Mouse (Mus musculus): ENCODE results near the gene Dpep3. TPM values are rescaled to one million over a fixed set of nuclear protein-coding genes. Genes with fewer than 3 reads are reported as not detected.

Gene Dpep3
- polyA plus RNA-seq (2014; fragmentation: Illumina TruSeq; extraction: RNeasy Lipid Tissue Mini Kit (QIAGEN cat#74804); ENCODE audit: low read depth, low replicate concordance), result not detected

DNA sequence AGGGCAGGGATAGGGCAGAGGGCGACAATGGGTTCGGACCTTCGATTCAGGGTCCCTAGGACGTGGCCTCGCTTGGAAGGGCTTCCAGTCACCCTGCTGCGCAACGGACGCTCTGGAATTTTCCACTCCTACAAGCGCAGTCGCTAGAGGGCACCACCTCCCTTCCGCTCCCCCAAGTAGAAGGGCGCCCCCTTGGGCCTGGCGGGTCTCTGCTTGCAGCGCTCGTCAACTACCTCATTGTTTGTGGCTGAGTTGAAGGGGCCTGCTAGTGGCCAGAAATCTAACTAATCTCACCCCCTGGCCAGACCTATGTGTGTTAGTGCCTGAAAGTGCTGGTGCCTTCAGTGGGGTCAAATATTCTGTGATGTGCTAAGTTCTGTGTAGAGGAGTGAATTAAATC, at the start of gene Dpep3:
Gene Dpep3, minus strand, starts transcription at position 105 of the 400 bp plus-strand sequence.

DNA sequence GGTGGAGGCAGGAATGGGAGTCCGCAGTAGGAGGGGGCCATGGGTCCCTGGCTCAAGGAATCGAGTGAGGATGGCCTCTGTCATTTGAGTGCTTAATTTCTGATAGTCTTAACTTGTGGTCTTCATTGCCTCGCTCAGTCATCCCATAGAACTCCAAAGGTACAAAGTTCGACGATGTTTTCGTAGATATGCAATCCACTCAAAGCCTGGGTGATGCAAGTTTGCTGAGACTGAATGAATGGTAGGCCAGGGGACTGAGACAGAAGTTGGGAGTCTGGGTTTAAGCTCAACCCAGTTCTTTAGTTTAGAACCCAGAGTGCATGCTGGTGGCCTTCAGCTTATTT, 32.4 kb upstream of the Dpep3 start, which contains the start of gene Ddx28:
Gene Ddx28, minus strand, starts transcription at position 240 of the 344 bp plus-strand sequence.

DNA sequence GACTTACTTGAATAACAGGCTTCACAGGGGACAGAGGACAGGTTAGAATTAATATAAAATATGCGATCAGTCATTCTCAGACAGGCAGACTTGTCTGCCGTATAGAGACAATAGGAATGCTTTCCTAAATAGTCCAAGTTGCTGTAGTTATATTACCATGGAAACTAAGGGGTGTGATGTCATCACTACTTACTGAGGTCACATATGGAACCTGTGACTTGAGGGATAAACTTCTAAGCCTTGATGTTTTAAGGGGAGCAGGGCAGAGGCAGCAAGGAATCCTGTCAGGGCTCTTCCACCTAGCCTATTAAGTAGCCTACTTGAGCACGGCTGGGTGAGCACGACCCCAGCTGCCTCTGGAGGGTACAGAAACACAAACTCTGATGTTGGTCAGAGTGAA, 26.6 kb upstream of the Dpep3 start, which contains the start of gene Dpep2nb:
Gene Dpep2nb, minus strand, starts transcription at position 101 of the 400 bp plus-strand sequence.

GRCm38 (mm10) chr8:105990856-105991387, 11.7 kb upstream of the Dpep3 start, which contains the start of gene Dus2:
TSS of gene Dus2 (plus strand) at chr8:105991337.

DNA sequence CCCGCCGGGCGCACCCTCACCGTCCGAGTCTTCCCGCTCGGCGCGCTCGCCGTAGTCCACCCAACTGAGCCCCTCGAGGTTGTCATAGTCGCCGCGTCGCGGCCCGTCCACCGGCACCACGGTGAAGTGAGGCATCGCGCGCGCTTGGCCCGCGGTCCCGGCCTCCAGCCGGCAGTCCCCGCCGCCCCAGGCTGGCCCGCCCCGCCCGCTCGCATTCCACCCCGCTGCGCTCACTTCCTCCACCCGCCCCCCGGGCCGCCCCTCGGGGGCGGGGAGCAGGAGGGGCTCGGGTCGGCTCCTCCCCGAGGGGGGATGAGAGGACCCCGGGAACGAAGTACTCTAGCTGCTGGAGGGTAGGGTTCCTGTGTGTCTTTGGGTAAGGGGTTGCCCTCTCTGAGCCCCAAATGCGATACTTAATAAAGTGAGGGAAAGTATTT, 13.3 kb downstream of the Dpep3 start, which contains the start of gene Slc12a4:
Gene Slc12a4, minus strand, starts transcription at position 193 of the 437 bp plus-strand sequence.

DNA sequence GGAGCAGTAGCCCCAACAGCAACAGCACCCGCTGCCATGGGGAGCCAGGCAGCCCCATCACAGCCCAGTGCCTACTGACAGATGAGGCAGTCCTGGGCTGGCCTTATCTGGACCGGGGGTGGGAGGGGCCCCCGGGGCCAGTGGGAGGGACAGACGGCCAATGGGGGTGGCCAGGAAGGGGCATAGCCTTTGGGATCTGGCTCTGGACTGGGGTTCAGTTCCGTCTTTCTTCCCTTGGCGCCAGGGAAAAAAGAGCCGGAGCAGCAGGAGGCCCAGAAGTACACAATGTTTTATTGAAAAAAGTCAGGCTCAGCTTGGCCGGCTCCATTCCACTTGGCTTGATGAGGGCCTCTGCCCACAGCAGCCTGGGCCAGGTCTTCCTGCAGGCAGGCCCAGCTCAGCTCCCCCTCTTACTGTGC, 35.9 kb downstream of the Dpep3 start, which contains the start of gene Lcat:
Gene Lcat, minus strand, starts transcription at position 62 of the 419 bp plus-strand sequence.

DNA sequence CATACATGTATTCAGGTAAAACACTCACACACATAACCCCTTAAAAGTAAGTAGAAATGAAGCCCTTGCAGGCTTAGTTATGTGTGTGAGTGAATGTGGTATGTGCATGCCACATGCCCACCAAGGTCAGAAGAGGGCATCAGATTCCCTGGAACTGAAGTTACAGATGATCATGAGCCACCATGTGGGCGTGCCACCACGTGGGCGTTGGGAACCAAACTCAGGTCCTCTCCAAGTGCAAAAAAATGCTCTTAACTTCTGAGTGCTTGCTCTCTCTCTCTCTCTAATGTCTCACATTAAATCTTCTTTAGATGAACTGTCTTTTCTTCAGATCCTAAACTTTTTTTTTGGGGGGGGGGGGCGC, 40.9 kb downstream of the Dpep3 start, which contains the start of gene Psmb10:
Gene Psmb10, minus strand, starts transcription at position 139 of the 364 bp plus-strand sequence.

GRCm38 (mm10) chr8:105933762-105934161, 45.5 kb downstream of the Dpep3 start, which contains the start of gene Ctrl:
TSS of gene Ctrl (minus strand) at chr8:105933862.

Other genes with a start within 250 kb of the Dpep3 start
- 0.16 TPM for gene Gfod2, start 220.8 kb downstream of the Dpep3 start, polyA plus RNA-seq (2014; fragmentation: Illumina TruSeq; extraction: RNeasy Lipid Tissue Mini Kit (QIAGEN cat#74804); ENCODE audit: low read depth, low replicate concordance)
- gene Ranbp10, start 152.1 kb downstream of the Dpep3 start, polyA plus RNA-seq (2014; fragmentation: Illumina TruSeq; extraction: RNeasy Lipid Tissue Mini Kit (QIAGEN cat#74804); ENCODE audit: low read depth, low replicate concordance), result 6.4 TPM
- gene Tsnaxip1, start 151.7 kb downstream of the Dpep3 start, polyA plus RNA-seq (2014; fragmentation: Illumina TruSeq; extraction: RNeasy Lipid Tissue Mini Kit (QIAGEN cat#74804); ENCODE audit: low read depth, low replicate concordance), result not detected
- gene Cenpt, start 126.2 kb downstream of the Dpep3 start, polyA plus RNA-seq (2014; fragmentation: Illumina TruSeq; extraction: RNeasy Lipid Tissue Mini Kit (QIAGEN cat#74804); ENCODE audit: low read depth, low replicate concordance), result 0.76 TPM
- 8.3 TPM for gene Thap11, start 124.3 kb downstream of the Dpep3 start, polyA plus RNA-seq (2014; fragmentation: Illumina TruSeq; extraction: RNeasy Lipid Tissue Mini Kit (QIAGEN cat#74804); ENCODE audit: low read depth, low replicate concordance)
- 47.5 TPM for gene Nutf2, start 118.8 kb downstream of the Dpep3 start, polyA plus RNA-seq (2014; fragmentation: Illumina TruSeq; extraction: RNeasy Lipid Tissue Mini Kit (QIAGEN cat#74804); ENCODE audit: low read depth, low replicate concordance)
- gene Edc4, start 98.5 kb downstream of the Dpep3 start, polyA plus RNA-seq (2014; fragmentation: Illumina TruSeq; extraction: RNeasy Lipid Tissue Mini Kit (QIAGEN cat#74804); ENCODE audit: low read depth, low replicate concordance), result 1.4 TPM
- gene Nrn1l, start 85.9 kb downstream of the Dpep3 start, polyA plus RNA-seq (2014; fragmentation: Illumina TruSeq; extraction: RNeasy Lipid Tissue Mini Kit (QIAGEN cat#74804); ENCODE audit: low read depth, low replicate concordance), result not detected
- gene Pskh1, start 79.0 kb downstream of the Dpep3 start, polyA plus RNA-seq (2014; fragmentation: Illumina TruSeq; extraction: RNeasy Lipid Tissue Mini Kit (QIAGEN cat#74804); ENCODE audit: low read depth, low replicate concordance), result 2.6 TPM
- 1.5 TPM for gene Ctrl, start 45.6 kb downstream of the Dpep3 start, polyA plus RNA-seq (2014; fragmentation: Illumina TruSeq; extraction: RNeasy Lipid Tissue Mini Kit (QIAGEN cat#74804); ENCODE audit: low read depth, low replicate concordance)
- gene Psmb10, start 41.0 kb downstream of the Dpep3 start, polyA plus RNA-seq (2014; fragmentation: Illumina TruSeq; extraction: RNeasy Lipid Tissue Mini Kit (QIAGEN cat#74804); ENCODE audit: low read depth, low replicate concordance), result 1.7 TPM
- not detected for gene Lcat, start 36.0 kb downstream of the Dpep3 start, polyA plus RNA-seq (2014; fragmentation: Illumina TruSeq; extraction: RNeasy Lipid Tissue Mini Kit (QIAGEN cat#74804); ENCODE audit: low read depth, low replicate concordance)
- gene Slc12a4, start 13.3 kb downstream of the Dpep3 start, polyA plus RNA-seq (2014; fragmentation: Illumina TruSeq; extraction: RNeasy Lipid Tissue Mini Kit (QIAGEN cat#74804); ENCODE audit: low read depth, low replicate concordance), result 1.7 TPM
- 1.1 TPM for gene Dus2, start 11.9 kb upstream of the Dpep3 start, polyA plus RNA-seq (2014; fragmentation: Illumina TruSeq; extraction: RNeasy Lipid Tissue Mini Kit (QIAGEN cat#74804); ENCODE audit: low read depth, low replicate concordance)
- not detected for gene Dpep2nb, start 26.5 kb upstream of the Dpep3 start, polyA plus RNA-seq (2014; fragmentation: Illumina TruSeq; extraction: RNeasy Lipid Tissue Mini Kit (QIAGEN cat#74804); ENCODE audit: low read depth, low replicate concordance)
- gene Ddx28, start 32.5 kb upstream of the Dpep3 start, polyA plus RNA-seq (2014; fragmentation: Illumina TruSeq; extraction: RNeasy Lipid Tissue Mini Kit (QIAGEN cat#74804); ENCODE audit: low read depth, low replicate concordance), result 1.5 TPM
- 87.4 TPM for gene Nfatc3, start 79.4 kb upstream of the Dpep3 start, polyA plus RNA-seq (2014; fragmentation: Illumina TruSeq; extraction: RNeasy Lipid Tissue Mini Kit (QIAGEN cat#74804); ENCODE audit: low read depth, low replicate concordance)
- gene Esrp2, start 157.5 kb upstream of the Dpep3 start, polyA plus RNA-seq (2014; fragmentation: Illumina TruSeq; extraction: RNeasy Lipid Tissue Mini Kit (QIAGEN cat#74804); ENCODE audit: low read depth, low replicate concordance), result 15.3 TPM
- 2.3 TPM for gene Pla2g15, start 171.0 kb upstream of the Dpep3 start, polyA plus RNA-seq (2014; fragmentation: Illumina TruSeq; extraction: RNeasy Lipid Tissue Mini Kit (QIAGEN cat#74804); ENCODE audit: low read depth, low replicate concordance)
- 9.0 TPM for gene Slc7a6, start 189.4 kb upstream of the Dpep3 start, polyA plus RNA-seq (2014; fragmentation: Illumina TruSeq; extraction: RNeasy Lipid Tissue Mini Kit (QIAGEN cat#74804); ENCODE audit: low read depth, low replicate concordance)
- 37.0 TPM for gene Slc7a6os, start 231.5 kb upstream of the Dpep3 start, polyA plus RNA-seq (2014; fragmentation: Illumina TruSeq; extraction: RNeasy Lipid Tissue Mini Kit (QIAGEN cat#74804); ENCODE audit: low read depth, low replicate concordance)
- gene Prmt7, start 231.5 kb upstream of the Dpep3 start, polyA plus RNA-seq (2014; fragmentation: Illumina TruSeq; extraction: RNeasy Lipid Tissue Mini Kit (QIAGEN cat#74804); ENCODE audit: low read depth, low replicate concordance), result 2.7 TPM